Mouse (Mus musculus) lung, adult 2 months (tissue): ENCODE data around the gene Pced1a.

Experiments
- CTCF ChIP-seq: fragments of 200-500 bp; IDR thresholded peaks from 2 replicates; pipeline ENCODE4 v1.5.1; 2011; ENCODE audit warnings: mild to moderate bottlenecking, low read length, control low read depth; ENCODE audit not compliant: insufficient read depth
- POLR2A ChIP-seq: fragments of 200-500 bp; IDR thresholded peaks from 2 replicates; pipeline ENCODE4 v1.6.1; 2011; ENCODE audit warnings: low read depth, mild to moderate bottlenecking, control low read depth, low read length, borderline replicate concordance; ENCODE audit errors: extremely low read depth

DNA sequence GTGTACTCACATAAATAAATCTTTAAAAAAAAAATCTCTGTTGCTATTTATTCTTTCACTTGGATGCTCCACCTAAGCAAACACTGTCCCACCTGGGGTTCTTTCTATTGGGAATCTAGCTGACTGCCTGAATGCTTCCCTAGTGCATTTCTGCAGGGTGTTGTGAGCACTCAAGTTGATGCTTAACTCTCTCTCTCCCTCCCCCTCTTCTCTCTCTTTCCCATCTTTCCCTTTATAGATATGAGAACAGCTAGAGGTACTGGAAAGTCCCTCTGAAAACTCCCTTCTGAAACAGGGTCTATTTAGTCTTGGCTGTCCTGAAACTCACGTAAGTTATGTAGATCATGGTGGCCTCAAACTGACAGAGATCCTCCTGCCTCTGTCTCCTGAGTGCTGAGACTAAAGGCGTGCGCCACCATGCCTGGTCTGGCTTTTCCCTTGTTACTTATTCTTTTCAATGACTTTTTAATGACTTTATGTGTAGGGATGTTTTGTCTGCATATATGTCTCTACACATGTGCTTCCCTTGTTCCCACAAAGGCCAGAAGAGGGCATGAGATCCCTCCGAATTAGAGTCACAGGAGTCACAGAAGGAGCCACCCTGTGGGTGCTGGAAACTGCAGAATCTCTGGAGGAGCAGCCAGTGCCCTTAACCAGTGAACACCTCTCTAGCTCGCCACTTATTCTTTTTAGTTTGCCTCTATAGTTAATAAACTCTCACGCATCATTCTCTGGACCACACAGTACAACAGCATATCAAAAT is 10.2 kb downstream of the Pced1a start:
- no peak for TF ChIP-seq CTCF
- TF ChIP-seq POLR2A = no peak
